Mouse (Mus musculus) stomach, embryonic 14.5 days (tissue): ENCODE data around the gene Adck1. TPM values are rescaled to one million over a fixed set of nuclear protein-coding genes. Genes with fewer than 3 reads are reported as not detected.

Experiments used
- ATAC-seq: fragments of 200-750 bp; cut with Nextera tagmentation; 2 replicates; pipeline ENCODE4 v1.8.0; 2017; ENCODE audit warnings: low read depth, moderate TSS enrichment; ENCODE audit not compliant: insufficient number of reproducible peaks, insufficient read depth, low FRiP score
- H3K27ac ChIP-seq: fragments of 300-500 bp; sonication (generic); 2 replicates; pipeline ENCODE4 v1.5.1; 2014; ENCODE audit warnings: mild to moderate bottlenecking, low read length, moderate library complexity, mixed read lengths
- H3K27me3 ChIP-seq: fragments of 300-500 bp; sonication (generic); 2 replicates; pipeline ENCODE4 v1.6.1; 2014; ENCODE audit warnings: low read length, control low read depth, mixed read lengths; ENCODE audit not compliant: control insufficient read depth, insufficient read depth
- H3K36me3 ChIP-seq: fragments of 300-500 bp; sonication (generic); 2 replicates; pipeline ENCODE4 v1.6.1; 2014; ENCODE audit warnings: mild to moderate bottlenecking, control low read depth, low read length, moderate library complexity, mixed read lengths; ENCODE audit not compliant: control insufficient read depth, insufficient read depth
- H3K4me1 ChIP-seq: fragments of 300-500 bp; sonication (generic); 2 replicates; pipeline ENCODE4 v1.6.1; 2014; ENCODE audit warnings: low read length, control low read depth, mixed read lengths; ENCODE audit not compliant: control insufficient read depth, insufficient read depth
- H3K4me2 ChIP-seq: fragments of 300-500 bp; sonication (generic); replicated peaks from 2 replicates; pipeline ENCODE4 v1.6.1; 2014; ENCODE audit warnings: low read depth, low read length, control low read depth
- H3K4me3 ChIP-seq: fragments of 300-500 bp; sonication (generic); 2 replicates; pipeline ENCODE4 v1.5.1; 2014; ENCODE audit warnings: low read depth, low read length, control low read depth
- H3K9ac ChIP-seq: fragments of 300-500 bp; sonication (generic); replicated peaks from 2 replicates; pipeline ENCODE4 v1.6.1; 2014; ENCODE audit warnings: low read depth, mild to moderate bottlenecking, control low read depth, low read length, moderate library complexity, mixed read lengths
- H3K9me3 ChIP-seq: fragments of 300-500 bp; sonication (generic); 2 replicates; pipeline ENCODE4 v1.6.1; 2016; ENCODE audit warnings: low read depth, low read length, control low read depth; ENCODE audit not compliant: control insufficient read depth
- WGBS: fragments of 180-500 bp; shearing (Covaris S2); extraction: QIAGEN DNeasy Blood & Tissue Kit; methylation state at CpG from one replicate; pipeline ENCODE4 v1.1.7; 2014; 5-methylcytosine and 5-hydroxymethylcytosine counted together
- polyA plus RNA-seq: library from polyadenylated mRNA; unstranded; fragments of >200 nt; fragmentation: Nextera tagmentation; extraction: Ambion mirVana; gene quantifications from 2 replicates; pipeline ENCODE4 v1.2.1, GENCODE M21; 2014

The Adck1 gene
- polyA plus RNA-seq, 1 experiment from 2014 or later = 11.0 TPM

- H3K27me3 ChIP-seq = no peaks in the 10 kb centered on the region
- H3K9me3 ChIP-seq = no peaks in the 10 kb centered on the region
- H3K4me1 ChIP-seq = no peaks in the 10 kb centered on the region
- no peak overlapping the region for H3K4me3 ChIP-seq
- 94% methylated on average over 7 of the region's 7 CpGs for WGBS
- no peaks in the 10 kb centered on the region for H3K36me3 ChIP-seq
- ATAC-seq = no peak
- H3K9ac ChIP-seq = no peak overlapping the region
- no peak overlapping the region for H3K27ac ChIP-seq
- H3K4me2 ChIP-seq = no peak overlapping the region
Observed at GRCm38 (mm10) chr12:88433171-88433570, 72.8 kb downstream of the Adck1 start.

GRCm38 (mm10) chr12:88436962-88437750 is 76.8 kb downstream of the Adck1 start:
- 80% methylated on average over 15 of the region's 15 CpGs for WGBS
- no peaks in the 10 kb centered on the region for H3K9me3 ChIP-seq

GRCm38 (mm10) chr12:88441922-88442809 is 81.8 kb downstream of the Adck1 start:
- Histone ChIP-seq H3K9me3 (no peaks in the 10 kb centered on the region), H3K27ac (no peak overlapping the region), H3K9ac (no peak overlapping the region), H3K4me3 (no peak overlapping the region), H3K36me3 (no peaks in the 10 kb centered on the region), H3K27me3 (no peaks in the 10 kb centered on the region), H3K4me2 (no peak overlapping the region), H3K4me1 (no peaks in the 10 kb centered on the region)
- no peak for ATAC-seq
- 79% methylated on average over 14 of the region's 14 CpGs for WGBS

More at GRCm38 (mm10) chr12:88436962-88437750, 76.8 kb downstream of the Adck1 start:
- Histone ChIP-seq H3K27ac (no peak overlapping the region), H3K36me3 (no peaks in the 10 kb centered on the region), H3K4me1 (no peaks in the 10 kb centered on the region), H3K27me3 (no peaks in the 10 kb centered on the region), H3K4me3 (no peak overlapping the region), H3K4me2 (no peak overlapping the region), H3K9ac (no peak overlapping the region)
- ATAC-seq = no peak

- Histone ChIP-seq H3K4me3 (no peak overlapping the region), H3K9me3 (no peaks in the 10 kb centered on the region), H3K4me1 (no peaks in the 10 kb centered on the region), H3K27ac (no peak overlapping the region), H3K27me3 (no peaks in the 10 kb centered on the region), H3K36me3 (no peaks in the 10 kb centered on the region), H3K9ac (no peak overlapping the region), H3K4me2 (no peak overlapping the region)
- no peak for ATAC-seq
- WGBS = 75% methylated on average over 5 of the region's 5 CpGs
Observed at GRCm38 (mm10) chr12:88444040-88444439, 83.7 kb downstream of the Adck1 start.

- Histone ChIP-seq H3K36me3 (no peaks in the 10 kb centered on the region; the same call in 1 of the 2 replicates), H3K9me3 (no peaks in the 10 kb centered on the region), H3K27me3 (no peaks in the 10 kb centered on the region), H3K4me2 (no peak overlapping the region), H3K4me1 (no peaks in the 10 kb centered on the region), H3K4me3 (no peak overlapping the region), H3K27ac (no peak overlapping the region), H3K9ac (no peak overlapping the region)
- ATAC-seq = no peak
- WGBS = 83% methylated on average over 3 of the region's 3 CpGs
Observed at GRCm38 (mm10) chr12:88445471-88445870, 85.1 kb downstream of the Adck1 start.

- Histone ChIP-seq H3K4me3 (no peak overlapping the region), H3K36me3 (no peaks in the 10 kb centered on the region; the same call in 1 of the 2 replicates), H3K27ac (no peak overlapping the region), H3K4me1 (no peaks in the 10 kb centered on the region), H3K27me3 (no peaks in the 10 kb centered on the region), H3K9ac (no peak overlapping the region), H3K4me2 (no peak overlapping the region), H3K9me3 (no peaks in the 10 kb centered on the region)
- WGBS = 83% methylated on average over 4 of the region's 4 CpGs
- ATAC-seq = no peak
Observed at GRCm38 (mm10) chr12:88450658-88451563, 90.6 kb downstream of the Adck1 start.

GRCm38 (mm10) chr12:88454701-88455410 is 94.5 kb downstream of the Adck1 start:
- Histone ChIP-seq H3K4me3 (no peak overlapping the region), H3K27ac (no peak overlapping the region), H3K36me3 (no peaks in the 10 kb centered on the region; the same call in 1 of the 2 replicates), H3K27me3 (no peaks in the 10 kb centered on the region), H3K4me2 (no peak overlapping the region), H3K9me3 (no peaks in the 10 kb centered on the region), H3K9ac (no peak overlapping the region), H3K4me1 (no peaks in the 10 kb centered on the region)
- no peak for ATAC-seq
- WGBS = 52% methylated on average over 12 of the region's 12 CpGs
